Mouse (Mus musculus): ENCODE data around the gene Fam107a.

GRCm38 (mm10) chr14:8306884-8307283 lies 10.9 kb downstream of the Fam107a start:
- no peak for TF ChIP-seq CTCF (IDR thresholded peaks at IDR 0.05; ENCODE audit: control insufficient read depth, insufficient read depth, insufficient read length)
- no peak for TF ChIP-seq CEBPB (IDR thresholded peaks at IDR 0.05; ENCODE audit: low read depth)
- TF ChIP-seq MYOG (IDR thresholded peaks at IDR 0.05; ENCODE audit: control insufficient read depth, extremely low read depth, insufficient read length) = no peak
